Comparison of ENCODE assay signal across 8 mouse cellular contexts in the genomic region with DNA sequence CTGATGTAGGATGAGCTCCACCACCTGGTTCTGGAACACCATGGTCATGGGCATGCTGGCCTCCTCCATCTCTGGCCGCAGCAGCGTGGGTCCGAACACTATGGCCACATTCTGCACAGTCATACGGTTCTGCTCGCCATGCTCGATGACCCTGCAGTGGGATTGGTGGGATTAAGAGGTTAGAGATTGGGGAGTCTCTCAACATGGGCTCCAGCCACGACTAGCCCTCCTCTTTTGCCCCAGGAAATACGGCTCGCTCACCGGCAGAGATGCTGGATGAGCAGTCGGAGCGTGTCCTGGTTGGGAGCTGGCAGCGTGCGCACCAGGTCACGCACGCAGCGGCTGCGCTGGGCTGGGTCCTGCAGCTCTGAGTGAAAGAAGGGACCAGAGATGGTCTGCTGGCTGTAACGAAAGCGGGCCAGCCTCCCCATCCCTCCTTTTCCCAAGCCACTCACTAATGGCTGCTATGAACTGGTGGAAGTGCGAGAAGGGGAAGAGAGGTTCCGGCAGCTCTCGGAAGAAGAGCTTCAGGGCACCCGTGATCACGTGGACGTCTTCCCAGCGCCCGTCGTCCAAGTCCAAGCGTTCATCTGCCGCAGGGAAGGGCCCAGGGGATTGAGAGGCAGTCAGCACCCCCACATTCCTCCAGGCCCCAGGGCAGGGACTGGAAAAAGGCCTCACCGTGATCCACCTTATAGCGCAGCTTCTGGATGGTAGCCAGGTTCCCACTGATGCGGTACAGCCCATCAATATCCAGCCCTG. TPM values are rescaled to one million over a fixed set of nuclear protein-coding genes. Genes with fewer than 3 reads are reported as not detected.
A peak's percentile ranks its signal among the peaks of the same experiment; 100 is the strongest.
DNase-seq lines count a peak whose midpoint lies in the region; ATAC-seq lines count a peak whose summit lies in the region.

No protein-coding gene starts in this region.

- no peaks in the 10 kb centered on the region for H3K36me3 ChIP-seq in heart, embryonic 12.5 days
- no peaks in the 10 kb centered on the region for H3K36me3 ChIP-seq in forebrain, embryonic 11.5 days (ENCODE audit: control insufficient read depth, insufficient read depth, low read length)
- no peaks in the 10 kb centered on the region for H3K36me3 ChIP-seq in midbrain, embryonic 10.5 days

- peak overlapping the region; percentile 34 for H3K4me3 ChIP-seq in heart, embryonic 12.5 days
- peak overlapping the region; percentile 17 for H3K4me3 ChIP-seq in forebrain, embryonic 11.5 days (ENCODE audit: low read depth, low read length)
- peak overlapping the region; percentile 47 for H3K4me3 ChIP-seq in midbrain, embryonic 10.5 days

- WGBS in heart, embryonic 12.5 days: 30% methylated on average over 34 of the region's 34 CpGs
- WGBS in forebrain, embryonic 11.5 days: 33% methylated on average over 34 of the region's 34 CpGs
- WGBS in midbrain, embryonic 10.5 days: 32% methylated on average over 34 of the region's 34 CpGs

- H3K27me3 ChIP-seq in heart, embryonic 12.5 days (replicated peaks): peaks cover 44% of the 10 kb centered on the region
- peaks cover 22% of the 10 kb centered on the region for H3K27me3 ChIP-seq in forebrain, embryonic 11.5 days (ENCODE audit: control insufficient read depth, insufficient read depth, low read length)
- H3K27me3 ChIP-seq in midbrain, embryonic 10.5 days (ENCODE audit: low read depth, poor library complexity, severe bottlenecking): peaks cover 47% of the 10 kb centered on the region

- H3K4me2 ChIP-seq in heart, embryonic 12.5 days: peak overlapping the region; percentile 61
- peak overlapping the region; percentile 36; the same call in 1 of the 2 replicates for H3K4me2 ChIP-seq in forebrain, embryonic 11.5 days (ENCODE audit: low read depth, low read length, severe bottlenecking)

- peaks cover 11% of the 10 kb centered on the region; the same call in 1 of the 2 replicates for H3K4me1 ChIP-seq in heart, embryonic 12.5 days (replicated peaks)
- peaks cover 4% of the 10 kb centered on the region; the same call in 1 of the 2 replicates for H3K4me1 ChIP-seq in forebrain, embryonic 11.5 days (replicated peaks; ENCODE audit: control insufficient read depth, insufficient read depth, low read length)
- H3K4me1 ChIP-seq in midbrain, embryonic 10.5 days: peaks cover 21% of the 10 kb centered on the region

- peak overlapping the region; percentile 32; the same call in 1 of the 2 replicates for H3K9ac ChIP-seq in heart, embryonic 12.5 days
- peak overlapping the region; percentile 23; the same call in 1 of the 2 replicates for H3K9ac ChIP-seq in forebrain, embryonic 11.5 days (ENCODE audit: low read length)

- intact Hi-C loops in heart, postnatal 14 days (cut with DNase I): loop anchor here (1.0 to 10.0 kb wide), 3 partner anchors 26 to 342 kb away; no protein-coding TSS in a partner anchor

- no peak overlapping the region for H3K27ac ChIP-seq in heart, embryonic 12.5 days (ENCODE audit: poor library complexity, severe bottlenecking)
- H3K27ac ChIP-seq in forebrain, embryonic 11.5 days (ENCODE audit: low read depth, low read length): no peak overlapping the region
- H3K27ac ChIP-seq in midbrain, embryonic 10.5 days (replicated peaks): 0 out of 2 replicates have a peak overlapping the region, but pooled peaks have one; percentile 2

- no peak for ATAC-seq in heart, embryonic 12.5 days (ENCODE audit: insufficient number of reproducible peaks, low FRiP score)
- ATAC-seq in forebrain, embryonic 11.5 days (replicated peaks; ENCODE audit: low FRiP score): no peak
- no peak for ATAC-seq in granulocyte monocyte progenitor cell, adult 5-6 weeks (replicated peaks; ENCODE audit: poor library complexity, severe bottlenecking)

- no peaks in the 10 kb centered on the region for H3K9me3 ChIP-seq in heart, embryonic 12.5 days (replicated peaks)
- H3K9me3 ChIP-seq in forebrain, embryonic 11.5 days (ENCODE audit: control insufficient read depth, low read length): no peaks in the 10 kb centered on the region
- H3K9me3 ChIP-seq in midbrain, embryonic 10.5 days (replicated peaks): no peaks in the 10 kb centered on the region

- DNase-seq in heart, postnatal 14 days: no peak
- peak; percentile 67 for DNase-seq in ZHBTc4 (ENCODE audit: low read depth, low spot score)
- peak; percentile 61 for DNase-seq in forebrain, embryonic 11.5 days (ENCODE audit: low spot score)
- peak; percentile 50 for DNase-seq in midbrain, embryonic 10.5 days (ENCODE audit: low spot score)
- DNase-seq in B cell, adult 2 months: no peak
- DNase-seq in urinary bladder, postnatal 25 days (ENCODE audit: low spot score): no peak

RNA-seq across cellular contexts. Expression of a gene that starts 30.4 kb away (rescaled TPM):
- 6.7 and 8.9 TPM in 2 replicates for polyA plus RNA-seq in heart, embryonic 12.5 days (2016; fragmentation: Nextera tagmentation; extraction: Ambion mirVana)
- 10 to 100 TPM; 27.2 to 29.1 TPM for total RNA-seq in heart, postnatal 14 days (2021)
- polyA plus RNA-seq in forebrain, embryonic 11.5 days (2014; fragmentation: Nextera tagmentation; extraction: Ambion mirVana): 3.2 TPM in 2 replicates
- polyA plus RNA-seq in midbrain, embryonic 10.5 days (2016; fragmentation: Nextera tagmentation; extraction: Ambion mirVana): 3.8 and 4.1 TPM in 2 replicates
- 21.3 and 29.3 TPM in 2 replicates for total RNA-seq in granulocyte monocyte progenitor cell, adult 5-6 weeks (2014; fragmentation: Nextera tagmentation)
- total RNA-seq in granulocyte monocyte progenitor cell, adult 5-6 weeks (2017): 11.0 and 19.0 TPM in 2 replicates

Comparison
In these comparisons a context has a peak if more than half of its experiments do, and no peak if none do; other contexts are left out.
1. DNase-seq: peak in ZHBTc4 (single experiment), forebrain, embryonic 11.5 days (single experiment) and midbrain, embryonic 10.5 days (single experiment); none in heart, postnatal 14 days (0 of 2), B cell, adult 2 months (0 of 2) and urinary bladder, postnatal 25 days (single experiment).
2. Peak in every context shown above with its lines, with median percentiles within 50 percentile points of each other: H3K4me3 ChIP-seq.